Mouse (Mus musculus) heart, embryonic 14.5 days (tissue): ENCODE data around the gene Ppp1r16b. TPM values are rescaled to one million over a fixed set of nuclear protein-coding genes. Genes with fewer than 3 reads are reported as not detected.
A peak's percentile ranks its signal among the peaks of the same experiment; 100 is the strongest.

Experiments used
- ATAC-seq: fragments of 200-750 bp; cut with Nextera tagmentation; 2 replicates; pipeline ENCODE4 v1.8.0; 2017; ENCODE audit warnings: low read depth, moderate TSS enrichment; ENCODE audit not compliant: insufficient number of reproducible peaks, insufficient read depth, low FRiP score
- H3K27ac ChIP-seq, 2 experiments: fragments of 200-500 bp in 1 of 2; fragments of 300-500 bp in 1 of 2; sonication (generic) in 1 of 2; replicated peaks in 1 of 2; 2 replicates each; pipeline ENCODE4 v1.5.1; 2012 to 2014; ENCODE audit warnings: low read depth in 2 of 2, low read length in 2 of 2, control low read depth in 1 of 2, mild to moderate bottlenecking in 1 of 2, mixed read lengths in 1 of 2; ENCODE audit not compliant: control insufficient read depth in 1 of 2, insufficient read depth in 1 of 2
- H3K27me3 ChIP-seq: fragments of 300-500 bp; sonication (generic); 2 replicates; pipeline ENCODE4 v1.6.1; 2014; ENCODE audit warnings: mild to moderate bottlenecking, low read length, control low read depth; ENCODE audit not compliant: control insufficient read depth, insufficient read depth
- H3K36me3 ChIP-seq: fragments of 300-500 bp; sonication (generic); 2 replicates; pipeline ENCODE4 v1.6.1; 2014; ENCODE audit warnings: mild to moderate bottlenecking, control low read depth, low read length, mixed read lengths; ENCODE audit not compliant: control insufficient read depth, insufficient read depth
- H3K4me1 ChIP-seq, 2 experiments: fragments of 200-500 bp in 1 of 2; fragments of 300-500 bp in 1 of 2; sonication (generic) in 1 of 2; 2 replicates each; pipeline ENCODE4 v1.6.1; 2012 to 2014; ENCODE audit warnings: low read length in 2 of 2, control low read depth in 1 of 2, mixed read lengths in 1 of 2; ENCODE audit not compliant: control insufficient read depth in 2 of 2, insufficient read depth in 2 of 2
- H3K4me2 ChIP-seq: fragments of 300-500 bp; sonication (generic); 2 replicates; pipeline ENCODE4 v1.6.1; 2014; ENCODE audit warnings: mild to moderate bottlenecking, low read length
- H3K4me3 ChIP-seq, 2 experiments: fragments of 200-500 bp in 1 of 2; fragments of 300-500 bp in 1 of 2; sonication (generic) in 1 of 2; 2 replicates each; pipeline ENCODE4 v1.5.1; 2012 to 2014; ENCODE audit warnings: low read length in 2 of 2, mild to moderate bottlenecking in 2 of 2, control low read depth in 1 of 2, low read depth in 1 of 2, moderate library complexity in 1 of 2; ENCODE audit not compliant: control insufficient read depth in 1 of 2, insufficient read depth in 1 of 2
- H3K9ac ChIP-seq: fragments of 300-500 bp; sonication (generic); 2 replicates; pipeline ENCODE4 v1.6.1; 2014; ENCODE audit warnings: mild to moderate bottlenecking, low read length
- H3K9me3 ChIP-seq: fragments of 300-500 bp; sonication (generic); 2 replicates; pipeline ENCODE4 v1.6.1; 2016; ENCODE audit warnings: low read length, control low read depth; ENCODE audit not compliant: control insufficient read depth
- WGBS: fragments of 180-500 bp; shearing (Covaris S2); extraction: QIAGEN DNeasy Blood & Tissue Kit; methylation state at CpG from one replicate; pipeline ENCODE4 v1.1.7; 2014; 5-methylcytosine and 5-hydroxymethylcytosine counted together
- polyA plus RNA-seq: library from polyadenylated mRNA; unstranded; fragments of >200 nt; fragmentation: Nextera tagmentation; extraction: Ambion mirVana; gene quantifications from 2 replicates; pipeline ENCODE4 v1.2.1, GENCODE M21; 2014

Gene Ppp1r16b
- polyA plus RNA-seq, 1 experiment from 2014 or later = 4.7 TPM

DNA sequence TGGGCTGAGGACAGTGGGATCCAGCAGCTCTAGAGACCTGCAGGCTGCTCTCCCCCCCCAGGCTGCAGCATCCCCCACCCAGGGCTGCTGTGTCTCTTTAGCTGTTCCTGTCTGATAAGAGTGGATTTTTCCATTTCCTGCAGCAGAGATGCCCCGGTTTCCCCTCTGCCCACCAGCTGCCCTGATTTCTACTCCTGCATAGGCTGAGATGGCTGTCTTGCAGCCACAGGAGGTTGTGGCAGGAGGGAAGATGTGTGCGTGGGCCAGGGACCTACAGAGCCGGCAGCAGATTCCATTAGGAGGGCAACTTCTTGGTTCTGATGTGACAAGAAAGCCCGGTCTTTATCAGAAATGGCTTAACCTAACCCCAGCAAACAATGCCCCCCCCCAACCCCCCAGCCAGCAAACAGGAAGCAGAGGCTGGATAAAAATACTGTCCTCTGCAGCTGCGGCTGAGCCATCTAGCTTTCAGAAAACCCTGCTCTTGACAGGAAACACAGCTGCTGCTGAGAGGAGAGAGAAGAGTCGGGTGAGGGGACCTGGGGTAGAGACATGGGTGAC, 57.9 kb downstream of the Ppp1r16b start:
- H3K4me1 ChIP-seq = peaks cover 14 to 21% of the 10 kb centered on the region in 2 experiments
- H3K4me3 ChIP-seq = no peak overlapping the region
- no peaks in the 10 kb centered on the region for H3K9me3 ChIP-seq
- H3K27ac ChIP-seq = peak overlapping the region; percentile 67 to 75
- H3K9ac ChIP-seq = no peak overlapping the region
- no peaks in the 10 kb centered on the region for H3K36me3 ChIP-seq
- 6% methylated on average over 6 of the region's 6 CpGs for WGBS
- H3K27me3 ChIP-seq = no peaks in the 10 kb centered on the region
- 0 out of 2 replicates have a peak overlapping the region, but pooled peaks have one; percentile 19 for H3K4me2 ChIP-seq
- peak; percentile 53; the same call in 1 of the 2 replicates for ATAC-seq

DNA sequence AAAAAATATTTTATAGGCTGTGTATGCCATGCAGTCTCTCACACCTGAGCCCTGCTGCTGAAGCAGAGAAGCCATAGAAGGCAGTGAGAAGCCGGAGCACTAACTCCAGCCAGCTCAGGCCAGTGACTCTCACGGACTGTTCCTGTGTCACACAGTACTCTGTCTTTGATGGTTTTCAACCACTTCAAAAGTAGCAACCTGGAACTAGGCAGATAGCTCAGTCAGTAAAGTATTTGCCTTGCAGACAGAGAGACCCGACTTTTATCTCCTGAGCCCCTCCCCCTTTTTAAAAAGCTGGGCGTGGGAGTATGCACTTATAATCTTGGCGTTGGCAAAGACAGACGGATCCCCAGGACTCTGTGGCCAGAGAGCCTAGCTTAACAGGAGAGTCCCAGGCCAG, 58.6 kb downstream of the Ppp1r16b start:
- WGBS = 3% methylated on average over 6 of the region's 6 CpGs
- no peak overlapping the region for H3K9ac ChIP-seq
- peaks cover 14 to 21% of the 10 kb centered on the region in 2 experiments for H3K4me1 ChIP-seq
- no peak for ATAC-seq
- no peaks in the 10 kb centered on the region for H3K27me3 ChIP-seq
- H3K4me3 ChIP-seq = no peak overlapping the region
- H3K4me2 ChIP-seq = peak overlapping the region; percentile 11; the same call in 1 of the 2 replicates
- H3K27ac ChIP-seq = peak overlapping the region in 1 of 2 experiments; percentile 67
- no peaks in the 10 kb centered on the region for H3K9me3 ChIP-seq
- no peaks in the 10 kb centered on the region for H3K36me3 ChIP-seq

DNA sequence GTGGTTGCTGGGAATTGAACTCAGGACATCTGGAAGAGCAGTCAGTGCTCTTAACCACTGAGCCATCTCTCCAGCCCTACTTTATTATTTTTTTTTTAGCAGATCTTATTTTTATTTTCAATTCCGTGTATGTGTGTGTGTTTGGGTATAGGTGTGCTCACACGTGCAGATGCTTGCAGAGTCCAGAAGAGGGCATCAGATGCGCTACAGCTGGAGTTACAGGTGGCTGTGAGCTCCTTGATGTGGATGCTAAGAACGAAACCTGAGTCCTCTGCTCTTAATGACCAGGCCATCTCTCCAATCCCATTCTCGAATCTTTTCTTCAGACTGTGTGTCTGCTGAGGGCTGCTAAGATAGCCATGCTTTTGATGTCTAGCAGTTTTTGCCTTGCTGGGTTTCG, 61.1 kb downstream of the Ppp1r16b start:
- H3K4me3 ChIP-seq = no peak overlapping the region
- no peaks in the 10 kb centered on the region for H3K36me3 ChIP-seq
- H3K9ac ChIP-seq = no peak overlapping the region
- H3K4me1 ChIP-seq = peaks cover 14 to 21% of the 10 kb centered on the region in 2 experiments
- 65% methylated on average over 6 of the region's 6 CpGs for WGBS
- no peak overlapping the region for H3K4me2 ChIP-seq
- no peak for ATAC-seq
- H3K27ac ChIP-seq = no peak overlapping the region
- no peaks in the 10 kb centered on the region for H3K9me3 ChIP-seq
- no peaks in the 10 kb centered on the region for H3K27me3 ChIP-seq

DNA sequence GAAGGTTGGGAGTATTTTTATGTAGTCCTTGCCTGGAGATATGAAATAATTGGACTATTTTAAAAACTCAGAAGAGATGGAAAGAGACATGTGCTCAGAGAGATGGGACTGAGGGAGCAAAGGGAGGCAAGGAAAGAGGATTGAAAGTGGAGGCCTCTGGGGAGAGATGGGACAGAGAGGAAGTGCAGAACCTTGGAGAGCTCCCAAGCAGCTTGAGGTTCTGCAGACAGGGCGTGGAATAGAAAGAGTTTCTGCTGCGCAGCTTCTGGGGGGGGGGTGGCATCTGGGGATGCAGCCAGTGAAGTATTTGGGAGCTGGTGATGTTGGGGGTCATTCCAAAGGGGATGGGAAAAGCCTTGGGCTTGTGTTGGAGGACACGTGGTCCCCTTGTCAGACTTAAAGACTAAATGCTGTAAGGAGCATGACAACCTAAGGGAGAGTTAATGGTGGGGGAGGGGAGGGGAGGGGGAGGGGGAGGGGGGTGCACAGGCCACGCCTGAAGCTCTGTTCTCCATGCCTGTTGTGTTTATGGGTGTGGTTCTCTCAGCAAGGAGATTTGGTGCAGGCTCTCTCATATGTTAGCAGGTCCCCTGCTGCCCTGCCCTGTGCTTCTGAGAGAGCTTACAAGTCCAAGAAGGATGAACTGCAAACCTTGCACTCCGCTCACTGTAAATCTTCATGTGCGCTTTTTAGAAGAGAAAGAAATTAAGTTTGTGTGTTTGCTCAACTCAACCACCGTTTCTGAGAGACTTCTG, 63.0 kb downstream of the Ppp1r16b start:
- H3K27me3 ChIP-seq = no peaks in the 10 kb centered on the region
- H3K36me3 ChIP-seq = no peaks in the 10 kb centered on the region
- no peak overlapping the region for H3K9ac ChIP-seq
- ATAC-seq = no peak
- 35% methylated on average over 7 of the region's 7 CpGs for WGBS
- no peak overlapping the region for H3K4me3 ChIP-seq
- H3K9me3 ChIP-seq = no peaks in the 10 kb centered on the region
- peaks cover 6 to 8% of the 10 kb centered on the region in 2 experiments for H3K4me1 ChIP-seq
- no peak overlapping the region for H3K27ac ChIP-seq
- H3K4me2 ChIP-seq = no peak overlapping the region

DNA sequence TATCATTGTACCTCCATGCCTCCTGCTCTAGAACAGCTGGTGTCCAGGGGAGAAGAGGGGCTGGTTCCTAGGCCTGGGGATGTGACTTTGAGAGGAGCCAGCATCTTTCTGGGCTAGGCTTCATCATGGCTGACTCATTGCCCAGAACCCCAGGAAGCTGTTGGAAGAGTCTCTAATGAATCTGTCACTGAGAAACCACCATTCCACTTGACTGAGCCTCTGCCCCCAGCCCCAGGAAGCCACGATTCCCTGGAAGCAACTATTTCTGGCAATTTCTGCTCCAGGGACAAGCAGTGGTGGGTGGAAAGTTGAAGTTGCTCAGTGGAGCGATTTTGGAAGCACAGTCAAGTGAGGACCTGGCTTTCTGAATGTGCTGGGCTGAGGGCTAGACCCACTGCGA, 65.7 kb downstream of the Ppp1r16b start:
- peaks cover 0 to 2% of the 10 kb centered on the region in 2 experiments; a peak in 3 of 4 replicates for H3K4me1 ChIP-seq
- no peaks in the 10 kb centered on the region for H3K36me3 ChIP-seq
- no peak overlapping the region for H3K27ac ChIP-seq
- ATAC-seq = no peak
- no peaks in the 10 kb centered on the region for H3K27me3 ChIP-seq
- H3K9me3 ChIP-seq = no peaks in the 10 kb centered on the region
- 65% methylated on average over 3 of the region's 3 CpGs for WGBS
- H3K4me3 ChIP-seq = no peak overlapping the region
- no peak overlapping the region for H3K9ac ChIP-seq
- no peak overlapping the region for H3K4me2 ChIP-seq

DNA sequence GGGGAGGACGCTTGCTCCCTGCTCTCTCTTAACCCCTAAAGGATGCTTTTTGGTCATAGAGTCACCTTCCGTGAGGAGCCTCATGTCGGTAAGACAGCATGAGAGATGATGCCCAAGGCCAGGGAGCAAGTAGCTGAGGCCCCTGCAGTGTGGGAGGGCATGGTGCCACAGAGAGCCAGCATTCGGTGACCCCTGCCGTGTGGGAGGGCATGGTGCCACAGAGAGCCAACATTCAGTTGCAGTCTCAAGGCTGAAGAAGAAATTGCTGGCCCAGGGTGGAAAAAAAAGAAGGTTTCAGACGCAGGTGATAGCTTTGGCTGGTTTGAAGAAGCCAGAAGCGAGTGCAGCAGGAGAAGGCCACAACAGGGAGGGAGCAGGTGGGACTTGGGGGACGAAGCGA, 67.3 kb downstream of the Ppp1r16b start:
- WGBS = 78% methylated on average over 9 of the region's 9 CpGs
- no peak overlapping the region for H3K27ac ChIP-seq

DNA sequence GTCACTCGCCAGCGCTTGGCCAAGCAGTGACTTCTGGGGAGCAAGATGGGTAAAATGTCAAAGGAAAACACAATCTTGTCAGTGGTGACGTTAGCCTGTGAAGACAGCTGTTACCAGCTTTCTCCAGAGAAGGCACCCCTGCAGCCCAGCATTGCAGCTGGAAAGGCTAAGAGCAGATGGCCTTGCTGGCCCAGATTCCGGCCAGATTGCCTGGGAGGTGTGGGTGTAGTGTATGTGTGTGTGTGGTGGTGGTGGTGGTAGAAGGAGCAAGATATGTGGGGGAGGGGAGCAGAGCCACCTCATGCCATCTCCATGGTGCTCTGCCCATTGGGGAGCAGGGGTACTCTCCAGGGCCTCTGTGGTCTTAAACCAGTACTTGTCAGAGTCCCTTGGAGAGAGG, 67.9 kb downstream of the Ppp1r16b start:
- Histone ChIP-seq H3K4me3 (no peak overlapping the region), H3K4me1 (peaks cover 0 to 2% of the 10 kb centered on the region in 2 experiments; a peak in 3 of 4 replicates), H3K27me3 (no peaks in the 10 kb centered on the region), H3K9ac (no peak overlapping the region), H3K36me3 (no peaks in the 10 kb centered on the region), H3K9me3 (no peaks in the 10 kb centered on the region), H3K27ac (no peak overlapping the region), H3K4me2 (no peak overlapping the region)
- no peak for ATAC-seq
- WGBS = 65% methylated on average over 4 of the region's 4 CpGs

More for the DNA sequence above, 67.3 kb downstream of the Ppp1r16b start:
- H3K27me3 ChIP-seq = no peaks in the 10 kb centered on the region
- H3K9ac ChIP-seq = no peak overlapping the region
- peaks cover 0 to 2% of the 10 kb centered on the region in 2 experiments; a peak in 3 of 4 replicates for H3K4me1 ChIP-seq
- H3K4me3 ChIP-seq = no peak overlapping the region
- H3K4me2 ChIP-seq = no peak overlapping the region
- H3K36me3 ChIP-seq = no peaks in the 10 kb centered on the region
- no peaks in the 10 kb centered on the region for H3K9me3 ChIP-seq
- ATAC-seq = no peak
